Mouse (Mus musculus): Measurements from ENCODE around the gene Mad2l2. TPM values are rescaled to one million over a fixed set of nuclear protein-coding genes. Genes with fewer than 3 reads are reported as not detected.

The Mad2l2 gene
- total RNA-seq (2014; fragmentation: Nextera tagmentation) = 27.7 and 36.6 TPM in 2 replicates
- total RNA-seq (2017) = 4.3 and 10.0 TPM in 2 replicates

DNA sequence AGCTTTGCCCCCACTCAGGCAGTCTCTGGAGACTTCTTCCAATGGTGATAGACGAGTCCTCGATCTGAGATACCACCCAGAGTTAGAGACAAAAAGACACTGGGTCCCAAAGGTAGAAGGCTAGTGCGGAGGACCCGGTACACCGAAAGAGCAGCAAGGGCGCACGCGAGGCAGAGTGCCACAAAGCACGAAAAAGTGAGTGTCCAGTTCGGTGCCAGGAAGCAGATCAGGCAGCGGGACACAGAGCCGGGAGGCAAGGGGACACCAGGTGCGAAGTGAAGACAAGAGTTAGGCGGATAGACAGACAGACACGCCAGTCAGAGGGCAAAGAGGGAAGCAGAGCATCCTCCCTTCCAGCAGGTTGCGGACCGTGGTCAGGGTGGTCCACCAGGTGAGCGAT is at the start of gene Mad2l2:
Gene Mad2l2 (plus strand): TSS at position 252 of the 400 bp plus-strand sequence.
- ATAC-seq (replicated peaks; ENCODE audit: poor library complexity, severe bottlenecking) = no peak

DNA sequence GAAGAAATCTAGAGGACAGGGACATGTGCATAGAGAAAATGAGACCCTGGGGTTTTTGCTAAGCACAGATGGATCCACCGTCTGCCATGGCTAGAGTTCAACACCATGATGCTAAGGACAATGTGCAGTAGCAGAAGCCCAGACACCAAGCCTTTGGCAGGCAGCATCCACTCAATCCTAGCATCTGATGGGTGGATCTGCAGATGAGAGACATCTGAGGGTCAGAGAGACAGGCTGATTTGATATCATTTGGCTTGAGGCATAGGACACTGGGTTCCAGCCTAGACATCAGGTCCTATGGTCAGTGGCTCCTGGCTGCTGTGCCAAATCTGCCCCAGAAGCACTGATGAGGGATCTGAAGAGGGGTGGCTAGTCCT is 49.6 kb upstream of the Mad2l2 start:
- ATAC-seq (replicated peaks; ENCODE audit: poor library complexity, severe bottlenecking) = no peak

DNA sequence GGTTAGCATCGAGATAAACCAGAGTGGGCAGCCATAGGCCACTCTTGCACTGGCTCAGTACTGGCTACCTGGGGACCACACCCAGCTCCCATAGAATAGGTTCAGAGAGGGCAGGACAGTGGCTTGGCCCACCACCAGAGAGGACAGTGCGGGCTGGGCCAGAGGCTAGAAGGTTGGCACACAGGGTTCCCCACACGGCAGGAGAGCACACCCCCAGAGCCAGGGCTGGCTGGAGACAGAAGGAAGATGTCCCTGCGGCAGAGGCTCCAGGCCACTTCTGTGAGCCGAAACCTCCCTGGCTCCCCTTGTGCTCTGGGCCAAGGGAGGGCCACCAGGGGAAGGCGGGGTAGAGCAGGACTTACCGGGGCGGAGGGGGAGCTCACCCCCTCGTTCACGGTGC is 49.0 kb upstream of the Mad2l2 start:
- no peak for ATAC-seq (replicated peaks; ENCODE audit: poor library complexity, severe bottlenecking)

DNA sequence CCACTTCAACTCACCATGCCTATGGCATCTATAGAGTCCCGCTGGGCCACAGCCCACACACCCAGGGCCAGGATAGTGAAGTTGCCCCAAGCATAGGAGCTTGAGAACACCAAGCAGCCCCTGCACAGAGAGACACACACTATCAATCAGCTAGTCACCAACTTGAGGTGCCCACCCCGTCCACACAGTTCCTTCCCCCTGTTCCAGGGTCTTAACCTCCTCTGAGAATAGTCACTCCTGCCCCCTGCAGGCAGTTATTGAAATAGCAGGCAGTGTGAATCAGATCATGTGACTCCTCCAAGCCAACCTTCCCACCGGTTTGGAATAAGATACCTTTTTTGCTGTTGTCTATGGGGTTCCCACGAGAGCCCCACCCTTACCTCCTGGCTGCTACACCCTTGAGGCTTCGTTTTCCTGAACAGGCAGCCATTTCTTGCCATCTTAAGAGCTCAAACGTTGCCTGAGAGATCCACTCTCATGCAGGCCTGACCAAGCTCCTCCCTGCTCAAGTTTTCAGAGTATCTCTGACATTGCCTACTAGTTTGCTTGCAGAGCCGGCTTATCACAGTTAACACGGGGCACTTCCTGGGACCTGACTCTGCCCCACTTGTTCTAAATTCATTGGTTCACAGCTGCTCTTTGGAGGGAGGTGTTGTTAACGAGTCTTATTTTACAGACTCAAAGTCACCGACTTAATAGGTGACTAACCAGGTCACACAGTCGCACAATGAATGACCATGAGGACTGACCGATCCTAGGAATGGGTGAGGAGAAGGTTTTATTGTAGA is 47.7 kb upstream of the Mad2l2 start:
- peak; percentile 31 for ATAC-seq (replicated peaks; ENCODE audit: poor library complexity, severe bottlenecking)

GRCm38 (mm10) chr4:148083176-148083899 is 46.8 kb upstream of the Mad2l2 start:
- ATAC-seq (replicated peaks; ENCODE audit: poor library complexity, severe bottlenecking) = peak; percentile 31

- no peak for ATAC-seq (replicated peaks; ENCODE audit: poor library complexity, severe bottlenecking)
These were observed 45.9 kb upstream of the Mad2l2 start for GRCm38 (mm10) chr4:148084261-148084714.

- no peak for ATAC-seq (replicated peaks; ENCODE audit: poor library complexity, severe bottlenecking)
These were observed 44.9 kb upstream of the Mad2l2 start for GRCm38 (mm10) chr4:148085131-148085906.

GRCm38 (mm10) chr4:148085907-148086305 is 44.3 kb upstream of the Mad2l2 start:
- ATAC-seq (replicated peaks; ENCODE audit: poor library complexity, severe bottlenecking) = no peak

DNA sequence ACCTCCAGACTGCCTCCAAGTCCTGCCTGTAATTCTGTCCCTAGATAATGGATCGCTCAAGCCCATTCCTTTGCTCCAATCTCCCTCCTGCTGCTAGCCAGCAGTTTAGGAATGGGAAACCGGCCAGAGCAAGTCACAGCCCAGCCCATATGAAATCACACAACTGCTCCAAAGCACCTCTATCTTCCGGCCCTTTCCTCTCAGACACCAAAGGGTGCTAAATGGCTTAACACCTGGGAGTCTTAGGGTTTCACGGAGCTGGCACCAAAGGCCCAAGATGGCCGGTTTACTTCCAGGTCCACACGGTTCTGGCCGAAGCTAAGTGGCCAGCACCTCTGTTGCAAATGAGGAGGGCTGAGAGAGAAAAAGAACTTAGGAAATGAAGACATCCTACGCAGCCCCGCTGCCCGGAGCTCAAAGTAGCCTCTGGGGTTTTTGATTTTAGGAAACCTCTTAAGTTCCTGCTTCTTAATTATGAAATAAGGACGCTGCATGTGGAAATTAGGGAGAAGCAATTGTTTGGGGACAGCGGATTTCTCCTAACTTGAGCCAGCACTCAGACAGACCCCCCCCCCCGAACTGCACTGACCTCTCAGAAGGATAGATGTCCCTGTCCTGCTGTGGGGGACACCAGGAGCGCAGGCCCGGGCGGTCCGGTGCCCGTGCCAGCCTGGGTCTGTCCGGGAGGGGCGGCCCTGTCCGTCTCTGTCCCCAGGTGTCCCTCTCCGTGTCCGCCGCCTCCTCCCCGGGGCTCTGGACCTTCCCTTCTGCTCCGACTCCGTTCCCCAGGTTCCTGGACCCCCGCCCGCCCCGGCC is 42.9 kb upstream of the Mad2l2 start:
- ATAC-seq (replicated peaks; ENCODE audit: poor library complexity, severe bottlenecking) = peak; percentile 33

DNA sequence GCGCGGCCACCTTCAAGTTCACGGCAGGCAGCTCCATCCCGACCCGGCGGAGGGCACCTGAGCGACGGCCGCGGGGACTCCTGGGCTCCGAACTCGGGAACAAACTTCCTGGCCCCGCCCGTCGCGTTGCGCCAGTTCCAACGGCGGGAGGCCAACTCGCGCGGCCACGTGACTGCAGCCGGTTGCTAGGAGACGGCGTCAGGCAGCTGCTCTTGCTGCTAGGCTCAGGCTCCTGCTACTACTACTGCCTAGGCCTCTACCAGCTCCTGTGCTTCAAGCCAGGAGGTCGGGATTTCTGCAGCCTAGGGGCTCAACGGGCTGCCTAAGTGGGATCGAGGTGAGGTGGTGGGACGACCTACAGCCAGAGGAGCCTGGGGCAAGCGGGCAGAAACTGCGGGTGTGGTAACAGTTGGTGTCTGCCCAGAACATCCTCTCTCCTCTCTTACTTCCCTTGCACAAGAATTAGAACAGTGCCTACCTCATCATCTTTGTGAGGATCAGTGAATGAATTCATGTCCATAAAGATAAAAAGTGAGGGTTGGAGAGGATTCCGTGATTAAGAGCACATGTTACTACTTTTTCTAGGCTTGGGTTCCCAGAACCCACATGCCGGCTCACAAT is 42.2 kb upstream of the Mad2l2 start, which contains the start of gene Agtrap:
Gene Agtrap (minus strand): TSS at position 125 of the 621 bp plus-strand sequence.
- peak; percentile 63 for ATAC-seq (replicated peaks; ENCODE audit: poor library complexity, severe bottlenecking)

DNA sequence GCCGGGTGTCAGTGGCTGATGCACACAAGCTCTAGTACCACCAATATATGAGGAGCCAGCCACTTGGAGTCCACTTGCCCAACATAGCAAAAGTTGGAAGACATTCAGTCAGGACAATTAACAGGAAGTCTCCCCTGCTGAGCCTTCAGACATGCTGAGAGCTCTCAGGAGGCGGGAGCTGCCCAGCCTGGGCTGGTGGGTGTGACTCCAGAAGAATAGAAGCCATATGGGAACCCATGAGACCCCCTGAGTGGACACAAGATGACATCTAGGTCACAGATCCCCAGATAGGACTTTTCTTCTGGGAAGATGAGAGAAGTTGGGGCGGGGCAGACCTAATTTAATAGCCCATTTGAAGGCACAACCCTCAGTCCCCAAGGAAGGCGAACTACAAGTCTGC is 41.0 kb upstream of the Mad2l2 start:
- ATAC-seq (replicated peaks; ENCODE audit: poor library complexity, severe bottlenecking) = no peak

- no peak for ATAC-seq (replicated peaks; ENCODE audit: poor library complexity, severe bottlenecking)
These were observed 39.0 kb upstream of the Mad2l2 start for GRCm38 (mm10) chr4:148091181-148091580.

GRCm38 (mm10) chr4:148092551-148093271 is 37.5 kb upstream of the Mad2l2 start:
- ATAC-seq (replicated peaks; ENCODE audit: poor library complexity, severe bottlenecking) = no peak

- ATAC-seq (replicated peaks; ENCODE audit: poor library complexity, severe bottlenecking) = no peak
These were observed 36.0 kb upstream of the Mad2l2 start for GRCm38 (mm10) chr4:148094161-148094560.

DNA sequence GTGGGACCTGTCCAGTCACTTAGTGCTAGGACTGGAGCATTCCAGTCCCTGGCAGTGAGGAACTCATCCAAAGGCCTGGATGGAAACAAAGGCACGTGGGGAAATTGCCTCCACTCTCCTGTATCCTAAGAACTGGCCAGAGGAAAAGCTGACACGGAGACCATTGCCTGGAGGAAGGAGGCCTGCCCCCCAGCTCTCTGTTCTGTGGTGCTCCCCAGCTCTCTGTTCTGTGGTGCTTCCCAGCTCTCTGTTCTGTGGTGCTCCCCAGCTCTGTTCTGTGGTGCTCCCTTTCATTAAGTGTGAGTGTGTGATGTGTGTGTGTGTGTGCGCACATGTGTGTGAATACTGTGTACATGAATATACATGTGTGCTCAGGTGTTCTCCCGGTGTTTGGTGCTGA is 35.1 kb upstream of the Mad2l2 start:
- ATAC-seq (replicated peaks; ENCODE audit: poor library complexity, severe bottlenecking) = no peak

GRCm38 (mm10) chr4:148097936-148098335 is 32.2 kb upstream of the Mad2l2 start:
- no peak for ATAC-seq (replicated peaks; ENCODE audit: poor library complexity, severe bottlenecking)

DNA sequence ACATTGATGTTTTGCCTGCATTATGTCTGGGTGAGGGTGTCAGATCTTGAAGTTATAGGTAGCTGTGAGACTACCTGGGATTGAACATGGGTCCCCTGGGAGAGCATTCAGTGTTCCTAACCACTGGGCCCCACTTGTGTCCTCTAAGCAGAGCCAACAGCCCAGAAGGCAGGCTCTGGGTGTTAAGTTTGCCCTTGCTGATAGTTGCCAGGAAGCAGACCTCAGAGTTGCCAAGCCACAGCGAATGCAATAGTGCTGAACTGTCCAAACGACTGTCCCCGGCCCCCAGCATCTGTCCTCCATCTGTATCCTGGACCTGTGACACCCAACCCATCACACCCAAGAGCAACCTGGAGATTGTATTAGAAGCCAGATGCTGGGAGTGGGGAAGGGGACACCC is 31.5 kb upstream of the Mad2l2 start:
- no peak for ATAC-seq (replicated peaks; ENCODE audit: poor library complexity, severe bottlenecking)

DNA sequence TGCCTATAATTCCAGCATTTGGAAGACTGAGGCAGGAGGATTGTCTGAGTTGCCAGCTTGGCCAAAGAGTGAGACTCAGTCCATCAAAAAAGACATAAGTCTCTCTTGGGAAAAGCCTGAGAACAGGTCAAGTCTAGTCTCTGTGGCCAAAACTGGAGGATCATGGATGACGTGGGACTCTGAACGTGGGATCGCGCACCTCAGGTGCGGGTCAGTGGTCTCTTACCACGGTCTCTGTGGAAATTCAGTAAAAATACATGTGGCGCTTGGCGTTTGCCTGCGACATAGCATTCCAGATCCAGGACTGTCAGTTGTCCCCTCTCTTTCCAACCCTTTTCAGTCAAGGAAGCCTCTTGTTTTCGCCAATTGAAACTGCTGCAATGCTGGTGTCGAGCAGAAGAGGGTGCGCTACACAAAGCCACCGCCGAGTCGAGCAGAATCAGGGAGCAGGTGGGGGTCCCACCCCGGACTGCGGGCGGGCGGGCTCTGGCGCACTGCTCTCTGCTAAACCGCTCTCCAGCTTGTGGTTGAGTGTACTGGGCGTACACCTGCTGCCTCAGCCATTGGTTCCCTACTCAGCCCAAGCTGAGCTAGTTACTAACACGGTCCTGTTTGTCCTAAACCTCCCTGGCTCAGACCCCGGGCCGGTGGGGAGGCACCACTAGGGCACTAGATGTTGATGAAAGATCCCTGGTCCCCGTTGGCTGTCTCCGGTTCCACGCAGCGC is 28.2 kb upstream of the Mad2l2 start:
- peak; percentile 91 for ATAC-seq (replicated peaks; ENCODE audit: poor library complexity, severe bottlenecking)
